Mouse (Mus musculus) midbrain, embryonic 13.5 days (tissue): ENCODE measurements around the gene Dhrs4. TPM values are rescaled to one million over a fixed set of nuclear protein-coding genes. Genes with fewer than 3 reads are reported as not detected.
A peak's percentile ranks its signal among the peaks of the same experiment; 100 is the strongest.

ENCODE experiments used
- ATAC-seq: fragments of 200-750 bp; cut with Nextera tagmentation; 2 replicates; pipeline ENCODE4 v1.8.0; 2017; ENCODE audit warnings: mild to moderate bottlenecking, moderate TSS enrichment, moderate library complexity
- H3K27ac ChIP-seq: fragments of 300-500 bp; sonication (generic); 2 replicates; pipeline ENCODE4 v1.5.1; 2015; ENCODE audit warnings: inconsistent platforms, mild to moderate bottlenecking, moderate library complexity
- H3K27me3 ChIP-seq: fragments of 300-500 bp; sonication (generic); 2 replicates; pipeline ENCODE4 v1.6.1; 2015; ENCODE audit warnings: mild to moderate bottlenecking, inconsistent platforms
- H3K36me3 ChIP-seq: fragments of 300-500 bp; sonication (generic); 2 replicates; pipeline ENCODE4 v1.6.1; 2015; ENCODE audit warnings: mild to moderate bottlenecking, inconsistent platforms
- H3K4me1 ChIP-seq: fragments of 300-500 bp; sonication (generic); replicated peaks from 2 replicates; pipeline ENCODE4 v1.6.1; 2015; ENCODE audit warnings: inconsistent platforms
- H3K4me2 ChIP-seq: fragments of 300-500 bp; sonication (generic); replicated peaks from 2 replicates; pipeline ENCODE4 v1.6.1; 2015; ENCODE audit warnings: moderate library complexity, mild to moderate bottlenecking, inconsistent platforms
- H3K4me3 ChIP-seq: fragments of 300-500 bp; sonication (generic); replicated peaks from 2 replicates; pipeline ENCODE4 v1.5.1; 2015; ENCODE audit warnings: mild to moderate bottlenecking, inconsistent platforms
- H3K9ac ChIP-seq: fragments of 300-500 bp; sonication (generic); replicated peaks from 2 replicates; pipeline ENCODE4 v1.6.1; 2015; ENCODE audit warnings: mild to moderate bottlenecking, inconsistent platforms
- H3K9me3 ChIP-seq: fragments of 300-500 bp; sonication (generic); 2 replicates; pipeline ENCODE4 v1.6.1; 2016; ENCODE audit warnings: mild to moderate bottlenecking, inconsistent platforms
- whole genome bisulfite sequencing: fragments of 180-500 bp; shearing (Covaris S2); methylation state at CpG from one replicate; pipeline ENCODE4 v1.1.7; 2015; 5-methylcytosine and 5-hydroxymethylcytosine counted together
- polyA plus RNA-seq: library from polyadenylated mRNA; unstranded; fragments of >200 nt; fragmentation: Nextera tagmentation; extraction: Ambion mirVana; gene quantifications from 2 replicates; pipeline ENCODE4 v1.2.1, GENCODE M21; 2015

Gene Dhrs4
- polyA plus RNA-seq, 1 experiment from 2014 or later: 31.6 TPM

DNA sequence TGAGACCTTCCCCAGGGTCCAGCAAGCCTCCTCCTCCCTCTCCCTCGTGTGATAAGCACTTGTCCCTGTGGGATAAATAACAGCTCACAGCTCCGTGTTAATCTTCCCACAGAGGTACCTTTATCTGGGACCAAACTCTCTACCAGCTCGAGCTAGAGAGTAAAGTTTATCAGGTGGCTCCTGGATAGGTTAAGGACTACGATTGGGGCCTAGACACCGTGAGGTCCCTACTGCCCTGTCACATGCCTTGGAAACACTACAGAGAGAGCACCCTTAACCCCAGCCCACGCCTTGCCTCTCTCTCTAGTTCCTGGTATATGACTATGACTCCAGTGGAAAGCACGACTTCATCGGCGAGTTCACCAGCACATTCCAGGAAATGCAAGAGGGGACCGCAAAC is 35.4 kb downstream of the Dhrs4 start:
- Histone ChIP-seq H3K4me1 (peaks cover 23% of the 10 kb centered on the region), H3K36me3 (no peaks in the 10 kb centered on the region), H3K4me3 (no peak overlapping the region), H3K9me3 (no peaks in the 10 kb centered on the region), H3K9ac (no peak overlapping the region), H3K4me2 (no peak overlapping the region), H3K27me3 (no peaks in the 10 kb centered on the region), H3K27ac (no peak overlapping the region)
- WGBS: 74% methylated on average over 10 of the region's 10 CpGs
- ATAC-seq: no peak

DNA sequence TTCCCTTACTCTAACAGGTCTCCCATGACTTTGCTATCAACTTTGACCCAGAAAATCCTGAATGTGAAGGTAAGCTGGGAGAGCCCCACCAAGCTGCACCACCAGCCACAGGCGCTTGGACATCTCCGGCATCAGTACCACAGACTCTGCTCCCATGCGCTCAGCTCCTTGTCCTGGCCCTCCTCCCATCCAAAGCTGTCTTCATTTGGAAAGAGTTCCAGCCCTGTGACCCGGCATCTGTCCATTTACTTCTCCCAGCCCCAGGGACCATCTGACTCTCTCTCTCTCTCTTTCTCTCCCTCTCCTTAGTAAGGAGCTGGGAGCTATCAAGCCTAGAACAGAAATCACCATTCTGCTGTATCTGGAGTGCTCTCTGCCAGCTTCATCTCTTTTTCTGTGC is 37.3 kb downstream of the Dhrs4 start:
- Histone ChIP-seq H3K27ac (no peak overlapping the region), H3K4me1 (peaks cover 32% of the 10 kb centered on the region), H3K4me3 (no peak overlapping the region), H3K9ac (no peak overlapping the region), H3K27me3 (peaks cover 6% of the 10 kb centered on the region), H3K9me3 (no peaks in the 10 kb centered on the region), H3K36me3 (no peaks in the 10 kb centered on the region), H3K4me2 (no peak overlapping the region)
- 82% methylated on average over 4 of the region's 4 CpGs for WGBS
- no peak for ATAC-seq

- Histone ChIP-seq H3K9ac (no peak overlapping the region), H3K27me3 (peaks cover 24% of the 10 kb centered on the region), H3K4me1 (peaks cover 29% of the 10 kb centered on the region), H3K9me3 (no peaks in the 10 kb centered on the region), H3K4me3 (no peak overlapping the region), H3K4me2 (no peak overlapping the region), H3K36me3 (no peaks in the 10 kb centered on the region), H3K27ac (no peak overlapping the region; the same call in 1 of the 2 replicates)
- 20% methylated on average over 2 of the region's 2 CpGs for WGBS
- ATAC-seq: peak; percentile 74
Observed at GRCm38 (mm10) chr14:55518897-55519296, 40.3 kb downstream of the Dhrs4 start.

DNA sequence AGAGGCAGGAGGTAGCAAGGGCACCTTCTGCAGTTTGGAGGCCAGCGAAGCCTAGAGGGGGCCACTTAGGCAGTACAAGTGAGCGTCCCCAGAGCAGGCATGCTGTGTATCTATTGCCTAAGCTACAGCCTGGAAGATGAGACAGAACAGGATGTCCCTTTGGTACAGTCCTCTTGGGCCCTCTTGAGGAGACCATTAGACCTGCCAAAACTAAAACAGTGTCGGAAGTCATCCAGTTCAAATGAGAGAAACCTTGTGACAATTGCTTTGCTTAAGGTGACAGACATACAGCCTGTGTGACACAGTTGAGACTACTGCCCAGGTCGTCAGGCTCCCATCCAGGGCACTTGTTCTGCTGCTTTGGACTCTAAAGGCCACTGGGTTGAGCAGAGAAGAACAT is 41.0 kb downstream of the Dhrs4 start:
- Histone ChIP-seq H3K4me2 (0 out of 2 replicates have a peak overlapping the region, but pooled peaks have one; percentile 4), H3K36me3 (no peaks in the 10 kb centered on the region), H3K4me1 (peaks cover 29% of the 10 kb centered on the region), H3K4me3 (0 out of 2 replicates have a peak overlapping the region, but pooled peaks have one; percentile 1), H3K27me3 (peaks cover 24% of the 10 kb centered on the region), H3K27ac (no peak overlapping the region), H3K9me3 (no peaks in the 10 kb centered on the region), H3K9ac (no peak overlapping the region)
- 61% methylated on average over 4 of the region's 4 CpGs for WGBS
- ATAC-seq: no peak

GRCm38 (mm10) chr14:55520451-55521361 is 42.1 kb downstream of the Dhrs4 start:
- WGBS: under 1% methylated on average over 61 of the region's 61 CpGs
- Histone ChIP-seq H3K27me3 (peaks cover 24% of the 10 kb centered on the region), H3K9me3 (no peaks in the 10 kb centered on the region), H3K4me2 (peak overlapping the region; percentile 87), H3K4me3 (peak overlapping the region; percentile 56), H3K36me3 (no peaks in the 10 kb centered on the region), H3K9ac (peak overlapping the region; percentile 72), H3K27ac (peak overlapping the region; percentile 77), H3K4me1 (peaks cover 29% of the 10 kb centered on the region)
- ATAC-seq: peak; percentile 76

DNA sequence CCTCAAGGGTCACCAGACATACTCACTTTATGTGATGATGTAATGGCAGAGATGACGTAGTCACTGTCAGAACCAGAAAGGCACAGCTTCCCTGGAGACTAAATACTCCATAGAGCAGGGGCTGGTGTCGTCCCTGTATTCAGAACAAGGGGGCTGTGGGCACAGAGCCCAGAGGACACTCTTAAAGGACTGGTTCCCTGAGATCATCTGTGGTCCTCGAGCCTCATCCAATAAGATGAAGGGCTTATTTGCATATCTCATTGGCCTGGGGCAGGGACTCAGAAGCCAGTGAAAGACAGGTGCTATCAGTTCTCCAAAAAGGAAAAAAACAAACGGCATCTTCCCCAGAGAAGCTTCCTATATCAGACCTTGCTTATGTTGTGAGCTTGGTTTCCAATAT is 45.5 kb downstream of the Dhrs4 start:
- WGBS: 60% methylated on average over 4 of the region's 4 CpGs
- no peak overlapping the region for H3K4me3 ChIP-seq
- H3K27ac ChIP-seq: no peak overlapping the region
- H3K27me3 ChIP-seq: peaks cover 25% of the 10 kb centered on the region
- no peak overlapping the region for H3K9ac ChIP-seq
- no peaks in the 10 kb centered on the region for H3K9me3 ChIP-seq
- H3K4me1 ChIP-seq: peaks cover 17% of the 10 kb centered on the region
- H3K4me2 ChIP-seq: no peak overlapping the region
- no peaks in the 10 kb centered on the region for H3K36me3 ChIP-seq
- ATAC-seq: no peak

- 52% methylated on average over 8 of the region's 8 CpGs for whole genome bisulfite sequencing
- Histone ChIP-seq H3K27me3 (peaks cover 26% of the 10 kb centered on the region), H3K4me2 (no peak within 1 kb of the TSS), H3K27ac (no peak within 1 kb of the TSS), H3K9me3 (no peaks in the 10 kb centered on the region), H3K9ac (no peak within 1 kb of the TSS), H3K4me1 (peaks cover 10% of the 10 kb centered on the region), H3K4me3 (no peak within 1 kb of the TSS), H3K36me3 (no peaks in the 10 kb centered on the region)
- ATAC-seq: no peak
Observed at GRCm38 (mm10) chr14:55524785-55525184, 46.2 kb downstream of the Dhrs4 start, which contains the start of gene Nrl. Nrl (minus strand) TSS chr14:55524981.

GRCm38 (mm10) chr14:55526674-55527073 is 48.1 kb downstream of the Dhrs4 start:
- H3K4me1 ChIP-seq: no peaks in the 10 kb centered on the region
- no peak overlapping the region for H3K4me2 ChIP-seq
- peaks cover 25% of the 10 kb centered on the region for H3K27me3 ChIP-seq
- 81% methylated on average over 2 of the region's 2 CpGs for WGBS
- no peaks in the 10 kb centered on the region for H3K36me3 ChIP-seq
- no peak overlapping the region for H3K9ac ChIP-seq
- H3K9me3 ChIP-seq: no peaks in the 10 kb centered on the region
- ATAC-seq: no peak
- H3K27ac ChIP-seq: no peak overlapping the region
- no peak overlapping the region for H3K4me3 ChIP-seq

GRCm38 (mm10) chr14:55527940-55528339 is 49.4 kb downstream of the Dhrs4 start:
- WGBS: 17% methylated on average over 3 of the region's 3 CpGs
- Histone ChIP-seq H3K36me3 (no peaks in the 10 kb centered on the region), H3K9ac (no peak overlapping the region), H3K9me3 (no peaks in the 10 kb centered on the region), H3K27ac (no peak overlapping the region), H3K4me1 (no peaks in the 10 kb centered on the region), H3K4me3 (no peak overlapping the region), H3K4me2 (no peak overlapping the region), H3K27me3 (peaks cover 18% of the 10 kb centered on the region)
- no peak for ATAC-seq

DNA sequence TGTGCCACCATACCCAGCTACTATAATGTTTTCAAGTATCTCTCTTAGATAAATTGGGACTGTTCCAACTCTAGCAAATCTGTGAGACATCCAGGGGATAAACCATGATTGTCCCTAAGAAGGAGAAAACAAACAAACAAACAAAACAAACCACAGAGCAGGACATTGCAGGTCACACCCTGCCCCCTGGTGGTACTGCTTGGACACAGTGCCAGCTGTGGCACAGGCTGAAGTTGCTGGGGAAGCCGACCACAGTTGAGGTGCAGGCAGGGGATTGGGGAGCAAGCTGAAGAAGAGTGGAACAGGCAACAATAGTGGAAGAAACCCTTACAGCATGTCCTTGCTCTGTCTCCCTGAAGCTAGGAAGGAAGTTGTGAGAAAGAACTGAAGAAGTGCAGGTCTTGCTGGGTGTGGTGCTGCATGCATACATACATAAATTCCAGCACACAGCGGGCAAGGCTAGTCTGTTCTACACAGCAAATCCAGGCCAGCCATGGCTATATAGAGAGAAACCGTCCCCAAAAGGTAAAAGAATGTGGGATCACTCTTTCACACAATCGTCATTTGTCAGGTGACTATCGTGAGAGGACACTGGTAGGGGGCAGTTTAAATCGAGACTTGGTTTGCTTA is 57.7 kb downstream of the Dhrs4 start:
- H3K27me3 ChIP-seq: no peaks in the 10 kb centered on the region
- no peaks in the 10 kb centered on the region for H3K36me3 ChIP-seq
- H3K9ac ChIP-seq: no peak overlapping the region
- no peak overlapping the region for H3K4me2 ChIP-seq
- peaks cover 17% of the 10 kb centered on the region for H3K4me1 ChIP-seq
- H3K9me3 ChIP-seq: no peaks in the 10 kb centered on the region
- no peak for ATAC-seq
- WGBS: 60% methylated on average over 6 of the region's 6 CpGs
- H3K27ac ChIP-seq: no peak overlapping the region
- H3K4me3 ChIP-seq: no peak overlapping the region
